Mouse (Mus musculus) 416B (cell line): ENCODE measurements at regions not wholly inside any gene's neighbourhood (a gene's known extent, or its start where the extent isn't known, plus 50 kb on each side); places are given as distances from the start of the nearest gene placed in this dataset.

Source experiments
- DNase-seq: peaks from one replicate; pipeline ENCODE4 v3.0.0; 2011; ENCODE audit warnings: low read depth

GRCm38 (mm10) chr17:62077604-62078003 lies 803.5 kb downstream of the Efna5 start:
- no peak for DNase-seq

GRCm38 (mm10) chr17:62064939-62065338 lies 816.2 kb downstream of the Efna5 start:
- peak; percentile 16 for DNase-seq

GRCm38 (mm10) chr17:62058016-62058415 lies 823.1 kb downstream of the Efna5 start:
- no peak for DNase-seq

- DNase-seq, result peak; percentile 27
Observed at GRCm38 (mm10) chr17:62054801-62055200, 826.3 kb downstream of the Efna5 start.

- no peak for DNase-seq
Observed at GRCm38 (mm10) chr17:62048989-62049388, 832.1 kb downstream of the Efna5 start.

- DNase-seq, result no peak
Observed at GRCm38 (mm10) chr17:62030614-62031013, 850.5 kb downstream of the Efna5 start.
